Comparison of ENCODE assay signal across 22 mouse cellular contexts in genomic region chr2:26057053-26057452, GRCm38 (mm10). TPM values are rescaled to one million over a fixed set of nuclear protein-coding genes. Genes with fewer than 3 reads are reported as not detected.
DNase-seq lines count a peak whose midpoint lies in the region; ATAC-seq and TF ChIP-seq lines count a peak whose summit lies in the region.
"Had no signal": no experiment of that assay in that cellular context is flagged by ENCODE, and none has a peak within 500 bp of the region (broad histone marks: within the 10 kb centered on the region; RNA-seq: fewer than 3 reads in every experiment).

No protein-coding gene starts in this region.

- no peaks in the 10 kb centered on the region for H3K27me3 ChIP-seq in C2C12 (ENCODE audit: control insufficient read depth, insufficient read depth, insufficient read length)
- H3K27me3 ChIP-seq in heart, embryonic 12.5 days (replicated peaks): 0 out of 2 replicates have a peak, but pooled peaks cover 6% of the 10 kb centered on the region
- H3K27me3 ChIP-seq: embryonic facial prominence, embryonic 13.5 days; embryonic facial prominence, embryonic 15.5 days; forebrain, embryonic 13.5 days had no signal

- TF ChIP-seq POLR2A in olfactory bulb, adult 2 months (IDR thresholded peaks at IDR 0.05; ENCODE audit: insufficient read depth, low read depth, low read length): no peak

- no peaks in the 10 kb centered on the region for H3K79me2 ChIP-seq in C2C12 (ENCODE audit: control insufficient read depth, insufficient read depth)

- no peak overlapping the region for H3K4me3 ChIP-seq in C2C12 (ENCODE audit: insufficient read depth, poor library complexity, severe bottlenecking)
- H3K4me3 ChIP-seq in olfactory bulb, adult 2 months (ENCODE audit: insufficient read depth, low read depth, low read length): no peak overlapping the region
- H3K4me3 ChIP-seq in heart, embryonic 12.5 days: no peak overlapping the region
- H3K4me3 ChIP-seq: embryonic facial prominence, embryonic 13.5 days; embryonic facial prominence, embryonic 15.5 days; forebrain, embryonic 13.5 days; forebrain, embryonic 15.5 days had no signal

- peaks cover 53% of the 10 kb centered on the region for H3K4me1 ChIP-seq in olfactory bulb, adult 2 months (ENCODE audit: control insufficient read depth, insufficient read depth, low read length)
- H3K4me1 ChIP-seq in heart, embryonic 12.5 days (replicated peaks): 0 out of 2 replicates have a peak, but pooled peaks cover 8% of the 10 kb centered on the region
- H3K4me1 ChIP-seq: embryonic facial prominence, embryonic 15.5 days had no signal

- H3K9me3 ChIP-seq in heart, embryonic 12.5 days (replicated peaks): no peaks in the 10 kb centered on the region
- H3K9me3 ChIP-seq: embryonic facial prominence, embryonic 13.5 days; embryonic facial prominence, embryonic 15.5 days; forebrain, embryonic 13.5 days; forebrain, embryonic 15.5 days had no signal

- ATAC-seq in heart, embryonic 12.5 days (ENCODE audit: insufficient number of reproducible peaks, low FRiP score): no peak
- ATAC-seq: forebrain, embryonic 13.5 days; forebrain, embryonic 15.5 days; forebrain, postnatal 0 days had no signal

- H3K4me2 ChIP-seq in heart, embryonic 12.5 days: no peak overlapping the region
- H3K4me2 ChIP-seq: embryonic facial prominence, embryonic 13.5 days; embryonic facial prominence, embryonic 15.5 days; forebrain, embryonic 13.5 days; forebrain, embryonic 15.5 days had no signal

- peaks cover 10% of the 10 kb centered on the region for H3K36me3 ChIP-seq in C2C12 (ENCODE audit: control insufficient read depth, insufficient read depth)
- H3K36me3 ChIP-seq in heart, embryonic 12.5 days: peaks cover 10% of the 10 kb centered on the region; the same call in 1 of the 2 replicates
- H3K36me3 ChIP-seq: forebrain, embryonic 15.5 days had no signal

- H3K79me3 ChIP-seq in C2C12 (ENCODE audit: low read depth): no peaks in the 10 kb centered on the region

- H3K27ac ChIP-seq in olfactory bulb, adult 2 months (ENCODE audit: insufficient read depth, low read depth, low read length): 0 out of 2 replicates have a peak overlapping the region, but pooled peaks have one; percentile 54
- no peak overlapping the region for H3K27ac ChIP-seq in heart, embryonic 12.5 days (ENCODE audit: poor library complexity, severe bottlenecking)
- H3K27ac ChIP-seq: embryonic facial prominence, embryonic 13.5 days; embryonic facial prominence, embryonic 15.5 days; forebrain, embryonic 13.5 days; forebrain, embryonic 15.5 days had no signal

- 71% methylated on average over 7 of the region's 7 CpGs for WGBS in olfactory bulb, adult 2 months
- WGBS in heart, embryonic 12.5 days: 83% methylated on average over 7 of the region's 7 CpGs

- no peak overlapping the region for H3ac ChIP-seq in C2C12 (ENCODE audit: control insufficient read depth, insufficient read length, low read depth)

- TF ChIP-seq CTCF in C2C12 (IDR thresholded peaks at IDR 0.05; ENCODE audit: control insufficient read depth, insufficient read depth, insufficient read length): no peak
- TF ChIP-seq CTCF in olfactory bulb, adult 2 months (IDR thresholded peaks at IDR 0.05; ENCODE audit: insufficient read depth, low read depth, low read length): no peak

- DNase-seq in MN1 (ENCODE audit: low spot score): peak; percentile 30
- no peak for DNase-seq in kidney, postnatal 14 days
- DNase-seq in heart, adult 11 months: no peak
- DNase-seq: adrenal gland, adult 2 months; adrenal gland, postnatal 10 days; adrenal gland, postnatal 25 days; B cell, adult 2 months; cerebellum, adult 11 months; cerebellum, adult 18-20 months; cerebellum, adult 8-10 months; cerebellum, adult 9-11 months; cerebellum, postnatal 14 days; cerebellum, postnatal 36 days; embryo, embryonic 11 days; forebrain, postnatal 0 days had no signal

- no peak overlapping the region for H3K9ac ChIP-seq in heart, embryonic 12.5 days
- H3K9ac ChIP-seq: embryonic facial prominence, embryonic 13.5 days; embryonic facial prominence, embryonic 15.5 days; forebrain, embryonic 15.5 days; forebrain, postnatal 0 days had no signal

TF ChIP-seq in C2C12, 6 proteins besides CTCF, POLR2A, EP300 and RAD21:
- TF ChIP-seq MAX (IDR thresholded peaks at IDR 0.05): no peak
- TF ChIP-seq USF1 (IDR thresholded peaks at IDR 0.05; ENCODE audit: low read depth): peak; percentile 75

RNA-seq across cellular contexts. Expression of gene Ubac1, which starts 35.5 kb away (rescaled TPM):
- 60.6 TPM for polyA plus RNA-seq in C2C12 (2012; fragmentation: generic; extraction: Trizol)
- not detected in 2 replicates for polyA plus RNA-seq in olfactory bulb, adult 2 months (2012; ENCODE audit: insufficient read depth, insufficient read length, low replicate concordance, missing spikeins)
- polyA plus RNA-seq in heart, embryonic 12.5 days (2016; fragmentation: Nextera tagmentation; extraction: Ambion mirVana): 107 and 111 TPM in 2 replicates

Comparison
In these comparisons a context has a peak if more than half of its experiments do, and no peak if none do; other contexts are left out.
1. RNA of gene Ubac1, which starts 35.5 kb away (polyA plus RNA-seq): 107 to 111 TPM in heart, embryonic 12.5 days and 60.6 TPM in C2C12 (single experiment); not detected in olfactory bulb, adult 2 months; every median in the first group is over 10 times any median in the second.